Mouse (Mus musculus): ENCODE measurements around the gene Cpne9. TPM values are rescaled to one million over a fixed set of nuclear protein-coding genes. Genes with fewer than 3 reads are reported as not detected.
A peak's percentile ranks its signal among the peaks of the same experiment; 100 is the strongest.

The Cpne9 gene
- 0.32 and 0.38 TPM in 2 replicates for polyA plus RNA-seq (2015; fragmentation: Nextera tagmentation; extraction: Ambion mirVana)

DNA sequence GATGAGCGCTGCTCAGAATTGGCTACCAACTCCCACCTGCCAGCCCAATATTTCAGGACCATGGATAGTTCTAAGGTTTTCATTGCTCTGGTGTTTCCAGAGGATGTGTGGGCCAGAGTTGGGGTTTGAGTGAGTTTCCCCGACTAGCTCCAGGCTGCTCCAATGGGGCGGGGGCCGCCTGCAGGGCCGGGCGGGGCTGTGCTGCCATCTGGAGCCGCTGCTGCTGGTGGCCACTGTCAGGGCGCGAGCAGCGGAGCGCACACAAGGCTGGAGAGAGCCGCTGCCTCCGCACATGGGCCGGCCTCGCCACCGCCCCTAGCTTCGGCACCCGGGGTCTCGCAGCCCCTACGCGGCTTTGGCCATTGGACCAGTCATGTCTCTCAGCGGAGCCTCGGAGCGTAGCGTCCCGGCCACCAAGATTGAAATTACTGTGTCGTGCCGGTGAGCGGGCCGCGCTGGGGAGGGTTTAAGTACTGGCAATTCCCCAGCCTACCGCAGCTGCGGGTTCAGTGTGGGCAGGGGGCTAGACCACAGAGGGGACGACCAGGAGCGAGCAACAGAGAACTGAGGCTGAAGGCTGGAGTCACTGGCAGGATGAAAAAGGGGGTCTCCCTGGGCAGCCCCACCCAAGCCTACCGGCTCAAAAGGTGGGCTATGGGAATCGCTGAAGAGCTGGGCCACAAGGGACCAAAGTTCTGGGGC lies at the start of gene Cpne9:
Cpne9 (plus strand) TSS at position 207 of the 702 bp plus-strand sequence.
- Histone ChIP-seq H3K4me3 (peak within 1 kb of the TSS; percentile 27), H3K4me2 (replicated peaks) (peak within 1 kb of the TSS; percentile 56), H3K27me3 (peaks cover 48% of the 10 kb centered on the region), H3K36me3 (peaks cover 38% of the 10 kb centered on the region), H3K9ac (no peak within 1 kb of the TSS), H3K27ac (no peak within 1 kb of the TSS), H3K9me3 (no peaks in the 10 kb centered on the region), H3K4me1 (peaks cover 6% of the 10 kb centered on the region)
- ATAC-seq (ENCODE audit: low FRiP score, low read depth) = peak; percentile 87
- 1% methylated on average over 37 of the region's 37 CpGs for WGBS

DNA sequence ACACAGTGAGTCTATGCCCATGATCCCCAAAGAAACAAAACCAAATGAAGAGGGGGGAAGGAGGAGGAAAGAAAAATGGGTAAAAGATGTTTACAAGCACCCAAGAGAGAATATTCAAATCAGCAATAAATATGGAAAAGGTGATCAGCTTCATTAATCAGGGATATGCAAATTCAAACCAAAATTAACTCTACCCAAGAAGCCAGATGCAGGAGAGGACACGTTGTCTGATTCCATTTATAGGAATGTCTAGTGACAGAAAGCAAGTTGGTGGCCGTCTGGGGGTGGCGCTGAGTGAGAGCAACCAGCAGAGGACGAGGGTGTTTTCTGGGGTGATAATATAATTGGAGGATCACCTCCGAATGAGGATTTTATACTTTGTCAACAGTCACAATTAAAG lies 47.0 kb upstream of the Cpne9 start:
- ATAC-seq (ENCODE audit: low FRiP score, low read depth) = no peak
- Histone ChIP-seq H3K4me2 (replicated peaks) (no peak overlapping the region), H3K4me3 (no peak overlapping the region), H3K4me1 (peaks cover 18% of the 10 kb centered on the region), H3K27ac (no peak overlapping the region), H3K36me3 (peaks cover 4% of the 10 kb centered on the region), H3K9me3 (no peaks in the 10 kb centered on the region), H3K27me3 (no peaks in the 10 kb centered on the region), H3K9ac (no peak overlapping the region)
- 65% methylated on average over 5 of the region's 5 CpGs for WGBS

GRCm38 (mm10) chr6:113237542-113238270 lies 44.4 kb upstream of the Cpne9 start, which contains the start of gene Mtmr14:
Gene Mtmr14, plus strand, starts transcription at chr6:113237843.
- under 1% methylated on average over 55 of the region's 55 CpGs for WGBS
- no peaks in the 10 kb centered on the region for H3K27me3 ChIP-seq
- peak within 1 kb of the TSS; percentile 83 for H3K9ac ChIP-seq
- peak within 1 kb of the TSS; percentile 92 for H3K4me3 ChIP-seq
- H3K4me1 ChIP-seq = peaks cover 18% of the 10 kb centered on the region
- peak within 1 kb of the TSS; percentile 52; the same call in 1 of the 2 replicates for H3K27ac ChIP-seq
- H3K36me3 ChIP-seq = peaks cover 22% of the 10 kb centered on the region
- H3K9me3 ChIP-seq = no peaks in the 10 kb centered on the region
- peak; percentile 99 for ATAC-seq (ENCODE audit: low FRiP score, low read depth)
- peak within 1 kb of the TSS; percentile 95 for H3K4me2 ChIP-seq (replicated peaks)

DNA sequence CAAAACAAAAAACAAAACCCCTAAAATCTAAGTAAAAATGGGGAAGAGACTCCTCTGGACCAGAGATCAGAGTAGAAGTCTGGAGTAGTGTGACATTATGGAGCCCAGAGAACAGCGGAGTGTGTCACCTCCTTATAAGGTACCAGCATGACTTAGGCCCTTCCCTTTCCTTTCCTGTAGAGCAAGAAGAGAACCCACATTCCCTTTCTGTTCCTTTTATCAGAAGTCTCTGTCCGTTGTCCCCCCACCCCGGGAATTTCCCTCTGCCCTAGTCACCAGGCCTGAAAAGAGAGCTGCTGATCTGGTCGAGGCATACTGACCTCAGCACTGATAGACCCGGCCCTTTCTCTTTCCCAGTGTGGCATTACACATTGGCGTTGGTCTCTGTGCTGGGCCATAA lies 43.7 kb upstream of the Cpne9 start:
- peak overlapping the region; percentile 95 for H3K4me2 ChIP-seq (replicated peaks)
- H3K9ac ChIP-seq = peak overlapping the region; percentile 83
- 37% methylated on average over 6 of the region's 6 CpGs for WGBS
- H3K4me1 ChIP-seq = peaks cover 18% of the 10 kb centered on the region
- ATAC-seq (ENCODE audit: low FRiP score, low read depth) = no peak
- no peaks in the 10 kb centered on the region for H3K9me3 ChIP-seq
- H3K27me3 ChIP-seq = no peaks in the 10 kb centered on the region
- H3K36me3 ChIP-seq = peaks cover 28% of the 10 kb centered on the region
- peak overlapping the region; percentile 92 for H3K4me3 ChIP-seq
- no peak overlapping the region for H3K27ac ChIP-seq

GRCm38 (mm10) chr6:113242753-113243152 lies 39.4 kb upstream of the Cpne9 start:
- WGBS = 81% methylated on average over 1 of the region's 1 CpGs
- Histone ChIP-seq H3K4me3 (no peak overlapping the region), H3K27me3 (no peaks in the 10 kb centered on the region), H3K27ac (no peak overlapping the region), H3K4me1 (peaks cover 14% of the 10 kb centered on the region), H3K9me3 (no peaks in the 10 kb centered on the region), H3K4me2 (replicated peaks) (no peak overlapping the region), H3K9ac (no peak overlapping the region), H3K36me3 (peaks cover 48% of the 10 kb centered on the region)
- ATAC-seq (ENCODE audit: low FRiP score, low read depth) = no peak

- Histone ChIP-seq H3K9ac (no peak overlapping the region), H3K27me3 (no peaks in the 10 kb centered on the region), H3K36me3 (peaks cover 63% of the 10 kb centered on the region), H3K27ac (no peak overlapping the region), H3K4me3 (no peak overlapping the region), H3K4me2 (replicated peaks) (no peak overlapping the region), H3K9me3 (no peaks in the 10 kb centered on the region), H3K4me1 (no peaks in the 10 kb centered on the region)
- 96% methylated on average over 2 of the region's 2 CpGs for WGBS
- ATAC-seq (ENCODE audit: low FRiP score, low read depth) = no peak
Measured at GRCm38 (mm10) chr6:113245585-113245984, 36.5 kb upstream of the Cpne9 start.

GRCm38 (mm10) chr6:113250786-113251185 lies 31.3 kb upstream of the Cpne9 start:
- H3K9me3 ChIP-seq = no peaks in the 10 kb centered on the region
- H3K4me2 ChIP-seq (replicated peaks) = no peak overlapping the region
- H3K4me1 ChIP-seq = no peaks in the 10 kb centered on the region
- H3K36me3 ChIP-seq = peaks cover 76% of the 10 kb centered on the region
- no peak overlapping the region for H3K4me3 ChIP-seq
- ATAC-seq (ENCODE audit: low FRiP score, low read depth) = no peak
- H3K9ac ChIP-seq = no peak overlapping the region
- no peak overlapping the region for H3K27ac ChIP-seq
- no peaks in the 10 kb centered on the region for H3K27me3 ChIP-seq
- 83% methylated on average over 5 of the region's 5 CpGs for WGBS

- no peak overlapping the region for H3K4me3 ChIP-seq
- peaks cover 81% of the 10 kb centered on the region for H3K36me3 ChIP-seq
Measured at GRCm38 (mm10) chr6:113251921-113252320, 30.2 kb upstream of the Cpne9 start.

DNA sequence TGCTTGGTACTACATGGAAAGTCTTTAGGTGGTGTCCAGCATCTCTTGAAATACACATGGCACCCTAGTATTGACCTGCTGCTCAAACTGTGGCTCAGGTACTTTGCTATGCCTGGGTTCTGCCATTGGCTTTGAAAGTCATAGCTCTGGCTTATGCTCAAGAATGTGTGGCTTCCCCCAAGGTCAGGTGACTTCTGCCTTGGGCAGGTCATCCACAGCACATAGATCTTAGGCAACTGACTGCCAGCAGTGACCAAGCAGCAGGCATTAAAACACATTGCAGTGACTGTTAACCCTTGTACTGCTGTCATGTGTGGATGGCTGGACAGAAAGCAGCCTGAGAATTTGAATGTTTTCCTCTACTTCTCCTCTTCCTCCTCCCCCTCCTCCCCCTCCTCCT lies 27.2 kb upstream of the Cpne9 start:
- ATAC-seq (ENCODE audit: low FRiP score, low read depth) = no peak
- H3K9ac ChIP-seq = no peak overlapping the region
- H3K4me2 ChIP-seq (replicated peaks) = no peak overlapping the region
- no peaks in the 10 kb centered on the region for H3K4me1 ChIP-seq
- no peaks in the 10 kb centered on the region for H3K9me3 ChIP-seq
- H3K36me3 ChIP-seq = peaks cover 90% of the 10 kb centered on the region
- no peaks in the 10 kb centered on the region for H3K27me3 ChIP-seq
- H3K4me3 ChIP-seq = no peak overlapping the region
- H3K27ac ChIP-seq = no peak overlapping the region

More at GRCm38 (mm10) chr6:113251921-113252320, 30.2 kb upstream of the Cpne9 start:
- ATAC-seq (ENCODE audit: low FRiP score, low read depth) = no peak
- no peaks in the 10 kb centered on the region for H3K9me3 ChIP-seq
- H3K9ac ChIP-seq = no peak overlapping the region
- H3K27me3 ChIP-seq = no peaks in the 10 kb centered on the region
- H3K4me1 ChIP-seq = no peaks in the 10 kb centered on the region
- H3K27ac ChIP-seq = no peak overlapping the region
- no peak overlapping the region for H3K4me2 ChIP-seq (replicated peaks)

GRCm38 (mm10) chr6:113261174-113261858 lies 20.8 kb upstream of the Cpne9 start:
- H3K9ac ChIP-seq = no peak overlapping the region
- WGBS = 77% methylated on average over 8 of the region's 8 CpGs
- H3K36me3 ChIP-seq = peaks cover 92% of the 10 kb centered on the region
- no peaks in the 10 kb centered on the region for H3K4me1 ChIP-seq
- no peak for ATAC-seq (ENCODE audit: low FRiP score, low read depth)
- no peaks in the 10 kb centered on the region for H3K27me3 ChIP-seq
- H3K9me3 ChIP-seq = no peaks in the 10 kb centered on the region
- H3K27ac ChIP-seq = no peak overlapping the region
- H3K4me2 ChIP-seq (replicated peaks) = no peak overlapping the region
- H3K4me3 ChIP-seq = no peak overlapping the region

DNA sequence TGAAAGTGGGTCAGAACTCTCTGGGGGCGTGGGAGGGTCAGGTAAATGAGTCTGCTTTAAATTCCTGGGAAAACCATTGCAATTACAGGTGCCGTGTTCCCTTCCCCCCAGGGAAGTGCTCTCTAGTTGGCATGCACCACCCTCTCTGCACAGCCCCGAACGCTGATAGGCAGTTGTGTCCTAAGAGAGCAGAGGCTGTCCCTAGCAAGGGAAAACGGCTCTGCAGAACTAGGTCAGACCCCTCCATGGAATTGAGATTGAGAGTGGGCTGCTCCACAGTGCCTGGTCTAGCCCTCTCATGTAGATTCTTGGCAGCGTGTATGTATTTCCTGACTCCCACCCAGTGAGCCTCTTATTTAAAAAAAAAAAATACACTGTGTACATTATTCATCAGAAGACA lies 18.6 kb upstream of the Cpne9 start:
- no peak overlapping the region for H3K27ac ChIP-seq
- H3K9ac ChIP-seq = no peak overlapping the region
- no peaks in the 10 kb centered on the region for H3K27me3 ChIP-seq
- H3K4me2 ChIP-seq (replicated peaks) = no peak overlapping the region
- peaks cover 95% of the 10 kb centered on the region for H3K36me3 ChIP-seq
- WGBS = 88% methylated on average over 6 of the region's 6 CpGs
- ATAC-seq (ENCODE audit: low FRiP score, low read depth) = no peak
- no peaks in the 10 kb centered on the region for H3K4me1 ChIP-seq
- H3K4me3 ChIP-seq = no peak overlapping the region
- H3K9me3 ChIP-seq = no peaks in the 10 kb centered on the region

DNA sequence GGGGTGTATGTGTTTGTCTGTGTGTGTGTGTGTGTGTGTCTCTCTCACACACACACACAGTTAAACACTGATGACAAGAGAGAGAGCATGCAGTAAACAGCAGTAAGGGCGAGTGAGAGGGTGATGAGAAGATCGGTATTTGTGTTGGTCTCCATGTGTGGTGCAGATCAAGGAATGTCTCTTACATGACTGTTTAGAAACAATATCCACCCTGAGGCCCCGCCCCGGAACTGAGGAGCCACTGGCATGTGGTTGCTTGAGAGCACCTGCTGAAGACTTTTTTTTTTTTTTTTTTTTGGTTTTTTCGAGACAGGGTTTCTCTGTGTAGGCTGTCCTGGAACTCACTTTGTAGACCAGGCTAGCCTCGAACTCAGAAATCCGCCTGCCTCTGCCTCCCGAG lies 17.7 kb upstream of the Cpne9 start:
- ATAC-seq (ENCODE audit: low FRiP score, low read depth) = no peak
- no peaks in the 10 kb centered on the region for H3K9me3 ChIP-seq
- no peaks in the 10 kb centered on the region for H3K4me1 ChIP-seq
- no peaks in the 10 kb centered on the region for H3K27me3 ChIP-seq
- no peak overlapping the region for H3K27ac ChIP-seq
- H3K36me3 ChIP-seq = peaks cover 95% of the 10 kb centered on the region
- no peak overlapping the region for H3K4me2 ChIP-seq (replicated peaks)
- no peak overlapping the region for H3K4me3 ChIP-seq
- no peak overlapping the region for H3K9ac ChIP-seq
- WGBS = 91% methylated on average over 8 of the region's 8 CpGs

All from limb, embryonic 13.5 days (tissue).